Mouse (Mus musculus): ENCODE measurements around the gene Prkar1a.

GRCm38 (mm10) chr11:109689539-109689938, 40.3 kb downstream of the Prkar1a start:
- TF ChIP-seq GATA1 (IDR thresholded peaks at IDR 0.05; ENCODE audit: borderline replicate concordance, low read length) (no peak), FLI1 (IDR thresholded peaks at IDR 0.05; ENCODE audit: low read length) (no peak)

All from megakaryocyte, embryonic 14.5 days (primary cell).